7 mouse cellular contexts compared by ENCODE assay signal in genomic region chr2:163424597-163424996, GRCm38 (mm10). TPM values are rescaled to one million over a fixed set of nuclear protein-coding genes. Genes with fewer than 3 reads are reported as not detected.
DNase-seq lines count a peak whose midpoint lies in the region; ATAC-seq and TF ChIP-seq lines count a peak whose summit lies in the region.

Gene Oser1 (minus strand): TSS chr2:163424697.

- 86% methylated on average over 6 of the region's 6 CpGs for WGBS in forebrain, postnatal 0 days
- 81% methylated on average over 6 of the region's 6 CpGs for WGBS in hindbrain, embryonic 12.5 days
- 65% methylated on average over 6 of the region's 6 CpGs for WGBS in liver, embryonic 14.5 days (ENCODE audit: insufficient replicate concordance)

- TF ChIP-seq CTCF in ES-Bruce4 (IDR thresholded peaks at IDR 0.05; ENCODE audit: low read depth, low read length) = no peak
- TF ChIP-seq CTCF in forebrain, postnatal 0 days (IDR thresholded peaks at IDR 0.05; ENCODE audit: low read depth) = no peak
- TF ChIP-seq CTCF in liver, embryonic 14.5 days (IDR thresholded peaks at IDR 0.05; ENCODE audit: low read depth) = no peak

- no peaks in the 10 kb centered on the region for H3K27me3 ChIP-seq in ES-Bruce4 (ENCODE audit: control insufficient read depth, insufficient read depth, low read length, poor library complexity, severe bottlenecking)
- no peaks in the 10 kb centered on the region for H3K27me3 ChIP-seq in forebrain, postnatal 0 days (ENCODE audit: insufficient read depth, low read length)
- H3K27me3 ChIP-seq in hindbrain, embryonic 12.5 days = no peaks in the 10 kb centered on the region
- no peaks in the 10 kb centered on the region for H3K27me3 ChIP-seq in liver, embryonic 14.5 days (ENCODE audit: control insufficient read depth, insufficient read depth, low read length)

- H3K9me3 ChIP-seq in ES-Bruce4 (replicated peaks; ENCODE audit: control insufficient read depth, insufficient read depth, low read length, poor library complexity, severe bottlenecking) = no peaks in the 10 kb centered on the region
- no peaks in the 10 kb centered on the region for H3K9me3 ChIP-seq in forebrain, postnatal 0 days (ENCODE audit: low read length)
- H3K9me3 ChIP-seq in hindbrain, embryonic 12.5 days (replicated peaks) = no peaks in the 10 kb centered on the region
- no peaks in the 10 kb centered on the region for H3K9me3 ChIP-seq in liver, embryonic 14.5 days (ENCODE audit: control insufficient read depth, low read length)

- H3K4me1 ChIP-seq in ES-Bruce4 (ENCODE audit: control insufficient read depth, insufficient read depth, low read length) = peaks cover 2% of the 10 kb centered on the region
- peaks cover 10% of the 10 kb centered on the region for H3K4me1 ChIP-seq in forebrain, postnatal 0 days (ENCODE audit: insufficient read depth)
- peaks cover 12% of the 10 kb centered on the region for H3K4me1 ChIP-seq in hindbrain, embryonic 12.5 days
- peaks cover 2 to 5% of the 10 kb centered on the region in 2 experiments; a peak in 2 of 4 replicates for H3K4me1 ChIP-seq in liver, embryonic 14.5 days (replicated peaks; ENCODE audit: control insufficient read depth in 2 of 2, insufficient read depth in 2 of 2, low read length in 1 of 2)

- no peak for ATAC-seq in activated CD4-positive, CD25-positive, alpha-beta regulatory T cell, adult 4 months
- no peak for ATAC-seq in forebrain, postnatal 0 days
- no peak for ATAC-seq in hindbrain, embryonic 12.5 days (ENCODE audit: low FRiP score)
- no peak for ATAC-seq in liver, embryonic 14.5 days (ENCODE audit: insufficient read depth)

- TF ChIP-seq POLR2A in ES-Bruce4 (IDR thresholded peaks at IDR 0.05; ENCODE audit: insufficient read depth, low read length) = no peak

- H3K36me3 ChIP-seq in ES-Bruce4 (ENCODE audit: control insufficient read depth, insufficient read depth, low read length, poor library complexity, severe bottlenecking) = no peaks in the 10 kb centered on the region
- 0 out of 2 replicates have a peak, but pooled peaks cover 4% of the 10 kb centered on the region for H3K36me3 ChIP-seq in forebrain, postnatal 0 days (ENCODE audit: insufficient read depth)
- no peaks in the 10 kb centered on the region for H3K36me3 ChIP-seq in hindbrain, embryonic 12.5 days
- H3K36me3 ChIP-seq in liver, embryonic 14.5 days (replicated peaks; ENCODE audit: control insufficient read depth, insufficient read depth, low read depth) = no peaks in the 10 kb centered on the region

- no peak for TF ChIP-seq EP300 in ES-Bruce4 (IDR thresholded peaks at IDR 0.05; ENCODE audit: insufficient read depth, low read depth, low read length)
- TF ChIP-seq EP300 in liver, embryonic 14.5 days (IDR thresholded peaks at IDR 0.05; ENCODE audit: low read depth) = no peak

- no peak within 1 kb of the TSS for H3K4me2 ChIP-seq in forebrain, postnatal 0 days (ENCODE audit: low read depth)
- H3K4me2 ChIP-seq in hindbrain, embryonic 12.5 days (replicated peaks) = no peak within 1 kb of the TSS
- H3K4me2 ChIP-seq in liver, embryonic 14.5 days (ENCODE audit: low read depth) = no peak within 1 kb of the TSS

- no peak within 1 kb of the TSS for H3K9ac ChIP-seq in ES-Bruce4 (ENCODE audit: low read depth, poor library complexity, severe bottlenecking)
- H3K9ac ChIP-seq in forebrain, postnatal 0 days = no peak within 1 kb of the TSS
- no peak within 1 kb of the TSS; the same call in 1 of the 2 replicates for H3K9ac ChIP-seq in hindbrain, embryonic 12.5 days
- no peak within 1 kb of the TSS for H3K9ac ChIP-seq in liver, embryonic 14.5 days (replicated peaks)

- H3K4me3 ChIP-seq in ES-Bruce4 (ENCODE audit: low read depth, low read length) = no peak within 1 kb of the TSS
- no peak within 1 kb of the TSS for H3K4me3 ChIP-seq in forebrain, postnatal 0 days (ENCODE audit: low read depth, low read length)
- H3K4me3 ChIP-seq in hindbrain, embryonic 12.5 days = no peak within 1 kb of the TSS
- no peak within 1 kb of the TSS for H3K4me3 ChIP-seq in liver, embryonic 14.5 days (ENCODE audit: insufficient read depth in 1 of 2, low read depth in 2 of 2, low read length in 2 of 2)

- DNase-seq in forebrain, postnatal 0 days = no peak
- no peak for DNase-seq in liver, embryonic 14.5 days (ENCODE audit: low read depth in 3 of 3, low spot score in 3 of 3)
- DNase-seq in right cerebral cortex, adult 2 months (ENCODE audit: low spot score in 2 of 2) = no peak
- no peak for DNase-seq in thymus, postnatal 10 days (ENCODE audit: low spot score in 2 of 2)

- H3K27ac ChIP-seq in ES-Bruce4 (ENCODE audit: insufficient read depth, low read length) = no peak within 1 kb of the TSS
- no peak within 1 kb of the TSS for H3K27ac ChIP-seq in forebrain, postnatal 0 days (ENCODE audit: low read depth, low read length)
- H3K27ac ChIP-seq in hindbrain, embryonic 12.5 days = no peak within 1 kb of the TSS
- no peak within 1 kb of the TSS for H3K27ac ChIP-seq in liver, embryonic 14.5 days

RNA-seq across cellular contexts. Expression of gene Oser1, which starts in this region (rescaled TPM):
- polyA plus RNA-seq in ES-Bruce4 (2011; ENCODE audit: insufficient read depth, insufficient read length, low read depth, missing spikeins) = 48.3 and 50.6 TPM in 2 replicates
- polyA plus RNA-seq in activated CD4-positive, CD25-positive, alpha-beta regulatory T cell, adult 4 months (2017; shearing (Covaris generic)) = 100 to 1,000 TPM; 107 to 116 TPM
- 25.2 and 26.6 TPM in 2 replicates for total RNA-seq in forebrain, postnatal 0 days (2014; rRNA removed)
- 52.4 and 57.3 TPM in 2 replicates for polyA plus RNA-seq in forebrain, postnatal 0 days (2015; fragmentation: Nextera tagmentation; extraction: Ambion mirVana)
- 67.9 and 70.8 TPM in 2 replicates for polyA plus RNA-seq in hindbrain, embryonic 12.5 days (2016; fragmentation: Nextera tagmentation; extraction: Ambion mirVana)
- polyA plus RNA-seq in liver, embryonic 14.5 days (2012; rRNA removed) = 10.1 and 12.8 TPM in 2 replicates
- 31.3 and 34.6 TPM in 2 replicates for polyA plus RNA-seq in liver, embryonic 14.5 days (2014; fragmentation: Nextera tagmentation; extraction: Ambion mirVana)
